In genomic region chr9:58530407-58530806, GRCm38 (mm10) we compare ENCODE assay signal across 35 mouse cellular contexts. TPM values are rescaled to one million over a fixed set of nuclear protein-coding genes. Genes with fewer than 3 reads are reported as not detected.
"Had no signal": no experiment of that assay in that cellular context is flagged by ENCODE, and none has a peak within 500 bp of the region (broad histone marks: within the 10 kb centered on the region; RNA-seq: fewer than 3 reads in every experiment).

No protein-coding gene starts in this region.

- H3K36me3 ChIP-seq: intestine, embryonic 15.5 days had no signal

- ATAC-seq: hindbrain, embryonic 16.5 days; hindbrain, postnatal 0 days; inflammation-experienced regulatory T-cells, adult 6 months; intestine, embryonic 15.5 days; intestine, embryonic 16.5 days; intestine, postnatal 0 days had no signal

- H3K4me3 ChIP-seq: heart, embryonic 12.5 days; heart, embryonic 13.5 days; heart, embryonic 15.5 days; hindbrain, embryonic 10.5 days; hindbrain, embryonic 12.5 days; hindbrain, embryonic 13.5 days; hindbrain, embryonic 15.5 days; intestine, embryonic 15.5 days; kidney, embryonic 15.5 days; layer of hippocampus, adult 2 months; left cerebral cortex, adult 2 months had no signal

- DNase-seq: heart, postnatal 10 days; heart, postnatal 14 days; heart, postnatal 36 days; heart, postnatal 4 days; kidney, adult 11 months; kidney, adult 18-20 months; kidney, adult 2 months; kidney, adult 8-10 months; kidney, adult 9 months; kidney, postnatal 10 days; kidney, postnatal 14 days; kidney, postnatal 25 days; kidney, postnatal 36 days; kidney, postnatal 4 days; layer of hippocampus, adult 9-11 months; layer of hippocampus, postnatal 36 days had no signal

- H3K4me2 ChIP-seq: heart, embryonic 12.5 days; heart, embryonic 13.5 days; heart, embryonic 15.5 days; hindbrain, embryonic 12.5 days; hindbrain, embryonic 13.5 days; hindbrain, embryonic 14.5 days; hindbrain, embryonic 15.5 days; intestine, embryonic 15.5 days; kidney, embryonic 15.5 days had no signal

- H3K27me3 ChIP-seq: heart, embryonic 12.5 days; heart, embryonic 13.5 days; heart, embryonic 15.5 days; hindbrain, embryonic 12.5 days; hindbrain, embryonic 13.5 days; hindbrain, embryonic 15.5 days; intestine, embryonic 15.5 days; kidney, embryonic 15.5 days had no signal

- H3K9ac ChIP-seq: heart, embryonic 12.5 days; heart, embryonic 13.5 days; heart, embryonic 15.5 days; hindbrain, embryonic 12.5 days; hindbrain, embryonic 13.5 days; hindbrain, embryonic 14.5 days; hindbrain, embryonic 15.5 days; intestine, embryonic 15.5 days; kidney, embryonic 15.5 days had no signal

- H3K27ac ChIP-seq: heart, embryonic 13.5 days; heart, embryonic 15.5 days; hindbrain, embryonic 10.5 days; hindbrain, embryonic 12.5 days; hindbrain, embryonic 13.5 days; hindbrain, embryonic 14.5 days; hindbrain, embryonic 15.5 days; hindbrain, postnatal 0 days; intestine, embryonic 15.5 days; kidney, embryonic 15.5 days; kidney, postnatal 0 days; layer of hippocampus, adult 2 months; left cerebral cortex, adult 2 months had no signal

- H3K4me1 ChIP-seq: heart, embryonic 12.5 days; heart, embryonic 13.5 days; heart, embryonic 15.5 days; hindbrain, embryonic 15.5 days; intestine, embryonic 15.5 days had no signal

- H3K9me3 ChIP-seq: heart, embryonic 12.5 days; heart, embryonic 13.5 days; heart, embryonic 15.5 days; hindbrain, embryonic 10.5 days; hindbrain, embryonic 12.5 days; hindbrain, embryonic 13.5 days; hindbrain, embryonic 15.5 days; intestine, embryonic 15.5 days; kidney, embryonic 15.5 days had no signal

RNA-seq across cellular contexts. Expression of gene Cd276, which starts 24.8 kb away (rescaled TPM):
- polyA plus RNA-seq: inflammation-experienced regulatory T-cells, adult 6 months had no signal

RNA-seq across cellular contexts. Expression of gene Insyn1, which starts 42.0 kb away (rescaled TPM):
- total RNA-seq: hematopoietic stem cell, adult 5-6 weeks had no signal
- polyA plus RNA-seq: inflammation-experienced regulatory T-cells, adult 6 months had no signal
